Comparison of ENCODE assay signal across 20 mouse cellular contexts in genomic region chr10:25520428-25520827, GRCm38 (mm10). TPM values are rescaled to one million over a fixed set of nuclear protein-coding genes. Genes with fewer than 3 reads are reported as not detected.
DNase-seq lines count a peak whose midpoint lies in the region; ATAC-seq and TF ChIP-seq lines count a peak whose summit lies in the region.
"Had no signal": no experiment of that assay in that cellular context is flagged by ENCODE, and none has a peak within 500 bp of the region (broad histone marks: within the 10 kb centered on the region; RNA-seq: fewer than 3 reads in every experiment).

No protein-coding gene starts in this region.

- H3K4me2 ChIP-seq in kidney, embryonic 16.5 days (replicated peaks; ENCODE audit: low read depth, low read length), result no peak overlapping the region
- H3K4me2 ChIP-seq in intestine, embryonic 15.5 days (replicated peaks), result no peak overlapping the region
- H3K4me2 ChIP-seq in forebrain, postnatal 0 days (ENCODE audit: low read depth), result no peak overlapping the region
- H3K4me2 ChIP-seq: heart, embryonic 13.5 days; limb, embryonic 12.5 days had no signal

- WGBS in kidney, embryonic 16.5 days, result 85% methylated on average over 5 of the region's 5 CpGs
- 79% methylated on average over 5 of the region's 5 CpGs for WGBS in intestine, embryonic 15.5 days
- 74% methylated on average over 5 of the region's 5 CpGs for WGBS in forebrain, postnatal 0 days

- TF ChIP-seq CTCF in forebrain, postnatal 0 days (IDR thresholded peaks at IDR 0.05; ENCODE audit: low read depth), result no peak

- no peaks in the 10 kb centered on the region for H3K27me3 ChIP-seq in kidney, embryonic 16.5 days (ENCODE audit: insufficient read depth, low read length)
- no peaks in the 10 kb centered on the region for H3K27me3 ChIP-seq in intestine, embryonic 15.5 days (replicated peaks)
- no peaks in the 10 kb centered on the region for H3K27me3 ChIP-seq in forebrain, postnatal 0 days (ENCODE audit: insufficient read depth, low read length)
- H3K27me3 ChIP-seq: heart, embryonic 13.5 days; limb, embryonic 12.5 days; Patski had no signal

- ATAC-seq in kidney, embryonic 16.5 days (ENCODE audit: low FRiP score, low TSS enrichment), result no peak
- ATAC-seq in intestine, embryonic 15.5 days, result peak; percentile 54
- no peak for ATAC-seq in forebrain, postnatal 0 days
- ATAC-seq: hindbrain, postnatal 0 days; Patski had no signal

- peaks cover 14% of the 10 kb centered on the region; the same call in 1 of the 2 replicates for H3K36me3 ChIP-seq in kidney, embryonic 16.5 days (ENCODE audit: insufficient read depth, low read length)
- no peaks in the 10 kb centered on the region; the same call in 1 of the 2 replicates for H3K36me3 ChIP-seq in intestine, embryonic 15.5 days
- H3K36me3 ChIP-seq in forebrain, postnatal 0 days (ENCODE audit: insufficient read depth), result no peaks in the 10 kb centered on the region

- H3K9ac ChIP-seq in kidney, embryonic 16.5 days (replicated peaks; ENCODE audit: low read length), result no peak overlapping the region
- H3K9ac ChIP-seq in intestine, embryonic 15.5 days, result no peak overlapping the region
- H3K9ac ChIP-seq in forebrain, postnatal 0 days, result no peak overlapping the region
- H3K9ac ChIP-seq: heart, embryonic 13.5 days; limb, embryonic 12.5 days had no signal

- peak; percentile 6 for DNase-seq in kidney, adult 11 months
- peak; percentile 82 for DNase-seq in 3T3-L1 (ENCODE audit: low read depth, low spot score)
- peak; percentile 90 for DNase-seq in Muller cell, postnatal 12 days (ENCODE audit: inconsistent ontology term)
- DNase-seq in gastrocnemius, postnatal 36 days, result no peak
- no peak for DNase-seq in gastrocnemius, adult 18-20 months (ENCODE audit: low spot score)
- DNase-seq in forebrain, postnatal 0 days, result no peak
- DNase-seq: cerebellum, adult 8-10 months had no signal

- intact Hi-C loops in gastrocnemius, postnatal 36 days (cut with DNase I), result no loop called here

- H3K9me3 ChIP-seq in kidney, embryonic 16.5 days (ENCODE audit: low read length), result no peaks in the 10 kb centered on the region; the same call in 1 of the 2 replicates
- H3K9me3 ChIP-seq in intestine, embryonic 15.5 days, result no peaks in the 10 kb centered on the region
- no peaks in the 10 kb centered on the region for H3K9me3 ChIP-seq in forebrain, postnatal 0 days (ENCODE audit: low read length)
- H3K9me3 ChIP-seq: heart, embryonic 13.5 days; midbrain, embryonic 10.5 days had no signal

- no peak overlapping the region for H3K4me3 ChIP-seq in kidney, embryonic 16.5 days (ENCODE audit: low read length)
- no peak overlapping the region for H3K4me3 ChIP-seq in intestine, embryonic 15.5 days (replicated peaks)
- H3K4me3 ChIP-seq in forebrain, postnatal 0 days (ENCODE audit: low read depth, low read length), result no peak overlapping the region
- H3K4me3 ChIP-seq: embryonic facial prominence, embryonic 10.5 days; heart, embryonic 13.5 days; layer of hippocampus, adult 2 months; left cerebral cortex, adult 2 months; limb, embryonic 12.5 days; midbrain, embryonic 10.5 days had no signal

- H3K27ac ChIP-seq in kidney, embryonic 16.5 days (ENCODE audit: low read length), result no peak overlapping the region
- H3K27ac ChIP-seq in intestine, embryonic 15.5 days, result no peak overlapping the region
- H3K27ac ChIP-seq in forebrain, postnatal 0 days (ENCODE audit: low read depth, low read length), result no peak overlapping the region
- H3K27ac ChIP-seq: embryonic facial prominence, embryonic 10.5 days; hindbrain, postnatal 0 days; layer of hippocampus, adult 2 months; left cerebral cortex, adult 2 months; midbrain, embryonic 10.5 days had no signal

- H3K4me1 ChIP-seq in kidney, embryonic 16.5 days (ENCODE audit: insufficient read depth, low read length), result no peaks in the 10 kb centered on the region
- H3K4me1 ChIP-seq in intestine, embryonic 15.5 days (replicated peaks), result no peaks in the 10 kb centered on the region
- H3K4me1 ChIP-seq in forebrain, postnatal 0 days (ENCODE audit: insufficient read depth), result no peaks in the 10 kb centered on the region
- H3K4me1 ChIP-seq: embryonic facial prominence, embryonic 10.5 days; limb, embryonic 12.5 days; midbrain, embryonic 10.5 days had no signal

RNA-seq across cellular contexts. Expression of gene Smlr1, which starts 15.6 kb away (rescaled TPM):
- 0.23 and 0.60 TPM in 2 replicates for polyA plus RNA-seq in kidney, embryonic 16.5 days (2015; fragmentation: Nextera tagmentation; extraction: Ambion mirVana)
- 9.3 and 12.8 TPM in 2 replicates for polyA plus RNA-seq in intestine, embryonic 15.5 days (2015; fragmentation: Nextera tagmentation; extraction: Ambion mirVana)
- total RNA-seq in gastrocnemius, postnatal 36 days (2021), result not detected
- not detected for total RNA-seq in gastrocnemius, adult 18-20 months (2021)
- total RNA-seq in forebrain, postnatal 0 days (2014; rRNA removed), result not detected in 2 replicates
- not detected in 2 replicates for polyA plus RNA-seq in forebrain, postnatal 0 days (2015; fragmentation: Nextera tagmentation; extraction: Ambion mirVana)
- total RNA-seq: hindbrain, postnatal 0 days; layer of hippocampus, adult 2 months; left cerebral cortex, adult 2 months; neutrophil, adult 5-6 weeks had no signal
- polyA plus RNA-seq: embryonic facial prominence, embryonic 10.5 days; heart, embryonic 13.5 days; hindbrain, postnatal 0 days; limb, embryonic 12.5 days; lung, embryonic 16.5 days; midbrain, embryonic 10.5 days; Patski; thymus, postnatal 0 days had no signal

Comparison
In these comparisons a context has a peak if more than half of its experiments do, and no peak if none do; other contexts are left out.
1. DNase-seq: peak in kidney, adult 11 months (single experiment), 3T3-L1 (single experiment) and Muller cell, postnatal 12 days (single experiment); none in gastrocnemius, postnatal 36 days (0 of 2), gastrocnemius, adult 18-20 months (single experiment) and forebrain, postnatal 0 days (single experiment).